In genomic region chr5:36944552-36944951, GRCm38 (mm10) we compare ENCODE assay signal across 20 mouse cellular contexts. TPM values are rescaled to one million over a fixed set of nuclear protein-coding genes. Genes with fewer than 3 reads are reported as not detected.
A peak's percentile ranks its signal among the peaks of the same experiment; 100 is the strongest.
DNase-seq lines count a peak whose midpoint lies in the region; ATAC-seq and TF ChIP-seq lines count a peak whose summit lies in the region.
"Had no signal": no experiment of that assay in that cellular context is flagged by ENCODE, and none has a peak within 500 bp of the region (broad histone marks: within the 10 kb centered on the region; RNA-seq: fewer than 3 reads in every experiment).

No protein-coding gene starts in this region.

- H3K4me3 ChIP-seq in left cerebral cortex, adult 2 months = no peak overlapping the region
- H3K4me3 ChIP-seq in midbrain, embryonic 16.5 days (ENCODE audit: low read depth, low read length) = no peak overlapping the region
- H3K4me3 ChIP-seq in lung, postnatal 0 days (ENCODE audit: low read depth, low read length) = no peak overlapping the region
- H3K4me3 ChIP-seq: embryonic facial prominence, embryonic 10.5 days; stomach, embryonic 15.5 days had no signal

- H3K27me3 ChIP-seq in midbrain, embryonic 16.5 days (ENCODE audit: control insufficient read depth, insufficient read depth, low read depth, low read length) = no peaks in the 10 kb centered on the region
- H3K27me3 ChIP-seq in lung, postnatal 0 days (replicated peaks; ENCODE audit: insufficient read depth, low read length) = no peaks in the 10 kb centered on the region
- H3K27me3 ChIP-seq: stomach, embryonic 15.5 days had no signal

- peaks cover 22% of the 10 kb centered on the region for H3K4me1 ChIP-seq in midbrain, embryonic 16.5 days (ENCODE audit: control insufficient read depth, insufficient read depth, low read length)
- no peaks in the 10 kb centered on the region for H3K4me1 ChIP-seq in lung, postnatal 0 days (ENCODE audit: insufficient read depth, low read depth, low read length)
- H3K4me1 ChIP-seq: stomach, embryonic 15.5 days had no signal

- H3K9ac ChIP-seq in midbrain, embryonic 16.5 days (ENCODE audit: low read depth, low read length) = no peak overlapping the region
- H3K9ac ChIP-seq in lung, postnatal 0 days (replicated peaks; ENCODE audit: low read depth) = no peak overlapping the region
- H3K9ac ChIP-seq: liver, postnatal 0 days; stomach, embryonic 15.5 days had no signal

- WGBS in midbrain, embryonic 16.5 days = 64% methylated on average over 5 of the region's 5 CpGs
- 48% methylated on average over 5 of the region's 5 CpGs for WGBS in lung, postnatal 0 days

- no peaks in the 10 kb centered on the region for H3K9me3 ChIP-seq in midbrain, embryonic 16.5 days (replicated peaks; ENCODE audit: control insufficient read depth, low read length, poor library complexity, severe bottlenecking)
- no peaks in the 10 kb centered on the region for H3K9me3 ChIP-seq in lung, postnatal 0 days (ENCODE audit: low read length)
- H3K9me3 ChIP-seq: embryonic facial prominence, embryonic 10.5 days; stomach, embryonic 15.5 days had no signal

- no peak for DNase-seq in frontal cortex, postnatal 14 days (ENCODE audit: low spot score in 2 of 2)
- DNase-seq in left cerebral cortex, adult 2 months (ENCODE audit: extremely low spot score in 1 of 2, low spot score in 2 of 2) = no peak
- DNase-seq in left cerebral cortex, postnatal 4 days = no peak
- peak; percentile 64 for DNase-seq in brain, adult 2 months (ENCODE audit: low read depth, low spot score)
- no peak for DNase-seq in layer of hippocampus, adult 9-10 months (ENCODE audit: low spot score)
- no peak for DNase-seq in lung, postnatal 0 days (ENCODE audit: low spot score)
- DNase-seq: B cell, adult 2 months; cerebellum, adult 11-12 months; cerebellum, postnatal 25 days; heart, postnatal 14 days; kidney, postnatal 25 days; liver; liver, postnatal 0 days; right cerebral cortex, postnatal 14 days; thymus, adult 2 months had no signal

- 0 out of 2 replicates have a peak, but pooled peaks have one; percentile 10 for ATAC-seq in frontal cortex, adult (ENCODE audit: low TSS enrichment)
- no peak for ATAC-seq in midbrain, embryonic 16.5 days
- ATAC-seq in lung, postnatal 0 days = no peak
- ATAC-seq: liver, postnatal 0 days had no signal

- peak overlapping the region; percentile 92 for H3K27ac ChIP-seq in left cerebral cortex, adult 2 months
- H3K27ac ChIP-seq in midbrain, embryonic 16.5 days (ENCODE audit: low read length) = peak overlapping the region; percentile 84
- no peak overlapping the region for H3K27ac ChIP-seq in lung, postnatal 0 days (ENCODE audit: low read length)
- H3K27ac ChIP-seq: embryonic facial prominence, embryonic 10.5 days; stomach, embryonic 15.5 days had no signal

- H3K4me2 ChIP-seq in midbrain, embryonic 16.5 days (ENCODE audit: low read length) = no peak overlapping the region
- H3K4me2 ChIP-seq in lung, postnatal 0 days (replicated peaks; ENCODE audit: low read depth, low read length) = no peak overlapping the region
- H3K4me2 ChIP-seq: heart, embryonic 11.5 days; stomach, embryonic 15.5 days had no signal

- H3K36me3 ChIP-seq in midbrain, embryonic 16.5 days (ENCODE audit: control insufficient read depth, insufficient read depth, low read length) = peaks cover 5% of the 10 kb centered on the region; the same call in 1 of the 2 replicates
- H3K36me3 ChIP-seq in lung, postnatal 0 days (ENCODE audit: insufficient read depth, low read length) = no peaks in the 10 kb centered on the region
- H3K36me3 ChIP-seq: embryonic facial prominence, embryonic 10.5 days; stomach, embryonic 15.5 days had no signal

- no peak for TF ChIP-seq EP300 in lung, postnatal 0 days (IDR thresholded peaks at IDR 0.05)

- intact Hi-C loops in left cerebral cortex, adult 2 months (cut with DNase I) = loop anchor here (2.0 kb wide), 1 partner anchor 100 kb away; no protein-coding TSS in a partner anchor
- intact Hi-C loops in left cerebral cortex, postnatal 4 days (cut with DNase I) = loop anchor here (10.0 kb wide), 1 partner anchor 110 kb away; the partner anchor contains the start of gene Man2b2

- TF ChIP-seq CTCF in left cerebral cortex, adult 2 months (IDR thresholded peaks at IDR 0.05) = no peak
- no peak for TF ChIP-seq CTCF in lung, postnatal 0 days (IDR thresholded peaks at IDR 0.05)

RNA-seq across cellular contexts. Expression of gene Wfs1, which starts 44.5 kb away (rescaled TPM):
- total RNA-seq in left cerebral cortex, adult 2 months (2021) = 100 to 1,000 TPM; 118 to 155 TPM
- total RNA-seq in left cerebral cortex, postnatal 4 days (2021) = 10 to 100 TPM; 16.3 to 25.7 TPM
- polyA plus RNA-seq in midbrain, embryonic 16.5 days (2015; fragmentation: Nextera tagmentation; extraction: Ambion mirVana) = 10.3 and 11.1 TPM in 2 replicates
- polyA plus RNA-seq in lung, postnatal 0 days (2015; fragmentation: Nextera tagmentation; extraction: Ambion mirVana) = 6.5 and 7.2 TPM in 2 replicates

Comparison
In these comparisons a context has a peak if more than half of its experiments do, and no peak if none do; other contexts are left out.
1. RNA of gene Wfs1, which starts 44.5 kb away (total RNA-seq): 118 to 155 TPM in left cerebral cortex, adult 2 months; 16.3 to 25.7 TPM in left cerebral cortex, postnatal 4 days; every median in the first group is over 4 times any median in the second.